Mouse (Mus musculus): ENCODE results near the gene Olfr357. TPM values are rescaled to one million over a fixed set of nuclear protein-coding genes. Genes with fewer than 3 reads are reported as not detected.

The Olfr357 gene
- polyA plus RNA-seq (2012; ENCODE audit: insufficient read depth, insufficient read length, missing spikeins), result not detected in 2 replicates

GRCm38 (mm10) chr2:36993527-36993926 is at the start of gene Olfr357:
Olfr357 (plus strand) TSS chr2:36993827.
- H3K4me1 ChIP-seq (ENCODE audit: control insufficient read depth, insufficient read depth, insufficient read length, low read length), result no peaks in the 10 kb centered on the region
- no peak within 1 kb of the TSS for H3K27ac ChIP-seq (replicated peaks; ENCODE audit: low read depth, low read length)
- H3K4me3 ChIP-seq (ENCODE audit: insufficient read depth, low read depth, low read length), result no peak within 1 kb of the TSS

DNA sequence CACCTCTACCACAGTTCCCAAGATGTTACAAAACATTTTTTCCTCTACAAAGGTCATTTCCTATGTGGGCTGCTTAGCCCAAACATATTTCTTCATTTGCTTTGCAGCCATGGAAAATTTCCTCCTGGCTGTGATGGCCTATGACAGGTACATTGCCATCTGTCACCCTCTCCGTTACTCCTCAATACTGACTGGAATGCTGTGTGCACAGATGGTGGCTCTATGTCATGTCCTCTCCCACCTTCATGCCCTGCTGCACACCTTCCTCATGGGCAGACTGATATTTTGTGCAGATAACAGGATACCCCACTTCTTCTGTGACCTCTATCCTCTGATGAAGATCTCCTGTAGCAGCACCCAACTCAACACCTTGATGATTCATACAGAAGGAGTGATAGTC is 3.4 kb downstream of the Olfr357 start:
- no peaks in the 10 kb centered on the region for H3K4me1 ChIP-seq (ENCODE audit: control insufficient read depth, insufficient read depth, insufficient read length, low read length)
- H3K4me3 ChIP-seq (ENCODE audit: insufficient read depth, low read depth, low read length), result no peak overlapping the region
- no peak overlapping the region for H3K27ac ChIP-seq (replicated peaks; ENCODE audit: low read depth, low read length)

DNA sequence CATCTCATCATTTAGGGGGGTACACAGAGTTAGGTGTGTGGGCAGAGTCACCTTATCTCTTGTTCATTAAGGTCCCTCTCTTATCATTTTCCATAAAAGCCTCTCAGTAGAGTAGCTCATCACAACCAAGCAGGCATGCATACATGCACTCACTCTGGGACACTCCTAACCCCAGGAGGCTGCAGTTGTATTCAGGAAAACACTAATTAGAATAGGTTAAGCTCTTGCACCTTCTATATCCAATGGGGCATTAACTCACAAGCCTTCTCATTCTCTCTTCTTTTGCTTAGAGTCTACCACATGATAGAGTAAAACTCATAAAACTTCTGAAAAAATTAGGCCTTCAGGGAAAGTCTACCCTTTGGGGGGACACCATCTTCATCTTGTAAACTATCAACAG is 15.6 kb downstream of the Olfr357 start, which contains the start of gene Olfr358:
Olfr358 (minus strand) TSS at position 101 of the 400 bp plus-strand sequence.
- Histone ChIP-seq H3K4me3 (ENCODE audit: insufficient read depth, low read depth, low read length) (no peak within 1 kb of the TSS), H3K4me1 (ENCODE audit: control insufficient read depth, insufficient read depth, insufficient read length, low read length) (no peaks in the 10 kb centered on the region), H3K27ac (replicated peaks; ENCODE audit: low read depth, low read length) (no peak within 1 kb of the TSS)

Other genes starting within 250 kb of the Olfr357 start
- gene Olfr348, start 209.6 kb upstream of the Olfr357 start, polyA plus RNA-seq (2012; ENCODE audit: insufficient read depth, insufficient read length, missing spikeins), result not detected in 2 replicates
- gene Olfr50, start 203.3 kb upstream of the Olfr357 start, polyA plus RNA-seq (2012; ENCODE audit: insufficient read depth, insufficient read length, missing spikeins), result not detected in 2 replicates
- not detected in 2 replicates for gene Olfr3, start 176.8 kb upstream of the Olfr357 start, polyA plus RNA-seq (2012; ENCODE audit: insufficient read depth, insufficient read length, missing spikeins)
- not detected in 2 replicates for gene Olfr350, start 147.5 kb upstream of the Olfr357 start, polyA plus RNA-seq (2012; ENCODE audit: insufficient read depth, insufficient read length, missing spikeins)
- gene Olfr351, start 131.2 kb upstream of the Olfr357 start, polyA plus RNA-seq (2012; ENCODE audit: insufficient read depth, insufficient read length, missing spikeins), result not detected in 2 replicates
- not detected in 2 replicates for gene Olfr352, start 125.4 kb upstream of the Olfr357 start, polyA plus RNA-seq (2012; ENCODE audit: insufficient read depth, insufficient read length, missing spikeins)
- not detected in 2 replicates for gene Olfr353, start 100.9 kb upstream of the Olfr357 start, polyA plus RNA-seq (2012; ENCODE audit: insufficient read depth, insufficient read length, missing spikeins)
- gene Olfr354, start 88.1 kb upstream of the Olfr357 start, polyA plus RNA-seq (2012; ENCODE audit: insufficient read depth, insufficient read length, missing spikeins), result not detected in 2 replicates
- gene Olfr355, start 64.9 kb upstream of the Olfr357 start, polyA plus RNA-seq (2012; ENCODE audit: insufficient read depth, insufficient read length, missing spikeins), result not detected in 2 replicates
- gene Olfr356, start 56.7 kb upstream of the Olfr357 start, polyA plus RNA-seq (2012; ENCODE audit: insufficient read depth, insufficient read length, missing spikeins), result not detected in 2 replicates
- not detected in 2 replicates for gene Olfr358, start 15.5 kb downstream of the Olfr357 start, polyA plus RNA-seq (2012; ENCODE audit: insufficient read depth, insufficient read length, missing spikeins)
- gene Olfr360, start 71.9 kb downstream of the Olfr357 start, polyA plus RNA-seq (2012; ENCODE audit: insufficient read depth, insufficient read length, missing spikeins), result not detected in 2 replicates
- gene Olfr361, start 95.5 kb downstream of the Olfr357 start, polyA plus RNA-seq (2012; ENCODE audit: insufficient read depth, insufficient read length, missing spikeins), result not detected in 2 replicates
- gene Olfr362, start 124.1 kb downstream of the Olfr357 start, polyA plus RNA-seq (2012; ENCODE audit: insufficient read depth, insufficient read length, missing spikeins), result not detected in 2 replicates
- gene Olfr364-ps1, start 145.5 kb downstream of the Olfr357 start, polyA plus RNA-seq (2012; ENCODE audit: insufficient read depth, insufficient read length, missing spikeins), result not detected in 2 replicates
- not detected in 2 replicates for gene Olfr365, start 194.4 kb downstream of the Olfr357 start, polyA plus RNA-seq (2012; ENCODE audit: insufficient read depth, insufficient read length, missing spikeins)
- gene Olfr366, start 217.7 kb downstream of the Olfr357 start, polyA plus RNA-seq (2012; ENCODE audit: insufficient read depth, insufficient read length, missing spikeins), result not detected in 2 replicates